Mouse (Mus musculus) myocyte (in vitro differentiated cells): ENCODE data around the gene Atf2. TPM values are rescaled to one million over a fixed set of nuclear protein-coding genes. Genes with fewer than 3 reads are reported as not detected.
"Not testable (repeated sequence)": the region's sequence is repeated elsewhere in the genome, so short reads cannot be mapped to it uniquely, and the experiment has no call there.

Experiments used
- H3K27me3 ChIP-seq: one replicate; pipeline ENCODE4 v1.6.1; 2011; ENCODE audit not compliant: control insufficient read depth, insufficient read depth, insufficient read length
- H3K36me3 ChIP-seq: one replicate; pipeline ENCODE4 v1.6.1; 2011; ENCODE audit not compliant: control insufficient read depth, insufficient read depth
- H3K4me2 ChIP-seq: one replicate; pipeline ENCODE4 v1.6.1; 2011; ENCODE audit warnings: low read depth, control low read depth
- H3K4me3 ChIP-seq: one replicate; pipeline ENCODE4 v1.5.1; 2011; ENCODE audit warnings: mild to moderate bottlenecking, control low read depth, moderate library complexity
- H3K79me2 ChIP-seq: one replicate; pipeline ENCODE4 v1.6.1; 2011; ENCODE audit not compliant: control insufficient read depth, insufficient read depth
- H3ac ChIP-seq: one replicate; pipeline ENCODE4 v1.6.1; 2011; ENCODE audit not compliant: control insufficient read depth, insufficient read length
- CEBPB ChIP-seq: IDR thresholded peaks from 2 replicates; pipeline ENCODE4 v1.6.1; 2011; ENCODE audit warnings: mild to moderate bottlenecking, moderate library complexity; ENCODE audit not compliant: poor library complexity, insufficient read depth, severe bottlenecking
- E2F4 ChIP-seq: IDR thresholded peaks from one replicate; pipeline ENCODE4 v1.6.1; 2011; ENCODE audit warnings: mild to moderate bottlenecking, control low read depth, moderate library complexity; ENCODE audit not compliant: insufficient read depth
- MAX ChIP-seq: IDR thresholded peaks from one replicate; pipeline ENCODE4 v1.6.1; 2011; ENCODE audit warnings: low read depth, mild to moderate bottlenecking, control low read depth
- MYOD1 ChIP-seq, 3 experiments: IDR thresholded peaks; one replicate each; pipeline ENCODE4 v1.6.1; 2011; ENCODE audit warnings: control low read depth in 2 of 3, low read depth in 2 of 3, mild to moderate bottlenecking in 2 of 3, moderate library complexity in 1 of 3; ENCODE audit not compliant: insufficient read length in 2 of 3, control insufficient read depth in 1 of 3
- MYOG ChIP-seq, 3 experiments: IDR thresholded peaks; one replicate each; pipeline ENCODE4 v1.6.1; 2011; ENCODE audit warnings: control low read depth in 2 of 3, low read depth in 2 of 3, mild to moderate bottlenecking in 2 of 3; ENCODE audit not compliant: insufficient read length in 2 of 3, control insufficient read depth in 1 of 3, insufficient read depth in 1 of 3
- POLR2A ChIP-seq: IDR thresholded peaks from one replicate; pipeline ENCODE4 v1.6.1; 2011; ENCODE audit warnings: low read depth, mild to moderate bottlenecking, control low read depth, moderate library complexity; ENCODE audit not compliant: insufficient read length
- POLR2AphosphoS2 ChIP-seq: IDR thresholded peaks from one replicate; pipeline ENCODE4 v1.6.1; 2011; ENCODE audit warnings: low read depth, control low read depth; ENCODE audit not compliant: insufficient read length
- REST ChIP-seq: IDR thresholded peaks from one replicate; pipeline ENCODE4 v1.6.1; 2011; ENCODE audit warnings: mild to moderate bottlenecking, control low read depth, moderate library complexity; ENCODE audit not compliant: insufficient read depth, insufficient read length
- SRF ChIP-seq: IDR thresholded peaks from one replicate; pipeline ENCODE4 v1.6.1; 2011; ENCODE audit warnings: low read depth; ENCODE audit not compliant: control insufficient read depth, insufficient read length
- TCF12 ChIP-seq: IDR thresholded peaks from one replicate; pipeline ENCODE4 v1.6.1; 2011; ENCODE audit warnings: mild to moderate bottlenecking, control low read depth; ENCODE audit not compliant: poor library complexity, insufficient read depth, severe bottlenecking
- TCF3 ChIP-seq: IDR thresholded peaks from one replicate; pipeline ENCODE4 v1.6.1; 2011; ENCODE audit warnings: low read depth, control low read depth; ENCODE audit not compliant: insufficient read length
- USF1 ChIP-seq: IDR thresholded peaks from one replicate; pipeline ENCODE4 v1.6.1; 2011; ENCODE audit warnings: low read depth, mild to moderate bottlenecking, control low read depth, moderate library complexity
- polyA plus RNA-seq: library from polyadenylated mRNA; unstranded; fragments of >200 nt; fragmentation: generic; extraction: Trizol; gene quantifications from one replicate; pipeline ENCODE4 v1.2.1, GENCODE M21; 2012; ENCODE audit warnings: missing spikeins

The Atf2 gene
- polyA plus RNA-seq, 1 experiment: 8.6 TPM

DNA sequence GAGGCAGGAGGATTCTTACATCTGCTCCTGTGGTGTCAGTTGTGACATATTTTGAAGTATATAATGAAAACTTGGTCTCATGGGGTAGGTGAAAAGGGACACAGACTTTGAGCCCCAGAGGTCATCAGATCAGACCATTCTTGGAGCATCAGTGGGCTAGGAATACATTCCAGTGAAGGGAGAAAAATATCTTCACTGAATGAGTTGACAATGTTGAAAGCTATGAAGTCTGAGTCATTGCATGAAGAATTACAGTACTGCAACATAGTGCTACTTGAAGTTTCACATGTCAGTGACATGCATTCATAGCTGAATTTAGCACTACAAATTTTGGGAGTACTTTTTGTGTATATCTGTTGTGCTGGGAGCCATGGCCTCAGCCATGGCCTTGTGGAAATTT, 8.7 kb upstream of the Atf2 start:
- H3K27me3 ChIP-seq: no peaks in the 10 kb centered on the region
- H3K36me3 ChIP-seq: no peaks in the 10 kb centered on the region
- no peak overlapping the region for H3K4me3 ChIP-seq
- TF ChIP-seq MAX (no peak), USF1 (no peak), SRF (no peak), POLR2A (no peak), REST (no peak), MYOG (IDR thresholded peaks at IDR 0.05; ENCODE audit: control insufficient read depth in 1 of 3, insufficient read depth in 1 of 3, insufficient read length in 2 of 3, low read depth in 2 of 3) (no peak), TCF3 (no peak), CEBPB (no peak), MYOD1 (IDR thresholded peaks at IDR 0.05; ENCODE audit: control insufficient read depth in 1 of 3, insufficient read length in 2 of 3, low read depth in 2 of 3) (no peak), TCF12 (no peak), POLR2AphosphoS2 (no peak), E2F4 (no peak)
- H3K79me2 ChIP-seq: no peaks in the 10 kb centered on the region
- H3K4me2 ChIP-seq: no peak overlapping the region
- H3ac ChIP-seq: no peak overlapping the region

- H3K27me3 ChIP-seq: no peaks in the 10 kb centered on the region
- no peaks in the 10 kb centered on the region for H3K36me3 ChIP-seq
- TF ChIP-seq USF1 (no peak), POLR2A (no peak), SRF (no peak), E2F4 (no peak), REST (no peak), TCF12 (no peak), MAX (no peak), MYOD1 (IDR thresholded peaks at IDR 0.05; ENCODE audit: control insufficient read depth in 1 of 3, insufficient read length in 2 of 3, low read depth in 2 of 3) (no peak), CEBPB (no peak), TCF3 (no peak), MYOG (IDR thresholded peaks at IDR 0.05; ENCODE audit: control insufficient read depth in 1 of 3, insufficient read depth in 1 of 3, insufficient read length in 2 of 3, low read depth in 2 of 3) (no peak), POLR2AphosphoS2 (no peak)
- no peak overlapping the region for H3K4me2 ChIP-seq
- no peaks in the 10 kb centered on the region for H3K79me2 ChIP-seq
- H3ac ChIP-seq: no peak overlapping the region
- H3K4me3 ChIP-seq: no peak overlapping the region
These were observed 7.9 kb upstream of the Atf2 start for GRCm38 (mm10) chr2:73900364-73900763.

- not testable (repeated sequence) for H3K4me3 ChIP-seq, H3ac ChIP-seq, H3K4me2 ChIP-seq, H3K79me2 ChIP-seq, H3K36me3 ChIP-seq, H3K27me3 ChIP-seq
These were observed 4.5 kb upstream of the Atf2 start for GRCm38 (mm10) chr2:73896919-73897318.

DNA sequence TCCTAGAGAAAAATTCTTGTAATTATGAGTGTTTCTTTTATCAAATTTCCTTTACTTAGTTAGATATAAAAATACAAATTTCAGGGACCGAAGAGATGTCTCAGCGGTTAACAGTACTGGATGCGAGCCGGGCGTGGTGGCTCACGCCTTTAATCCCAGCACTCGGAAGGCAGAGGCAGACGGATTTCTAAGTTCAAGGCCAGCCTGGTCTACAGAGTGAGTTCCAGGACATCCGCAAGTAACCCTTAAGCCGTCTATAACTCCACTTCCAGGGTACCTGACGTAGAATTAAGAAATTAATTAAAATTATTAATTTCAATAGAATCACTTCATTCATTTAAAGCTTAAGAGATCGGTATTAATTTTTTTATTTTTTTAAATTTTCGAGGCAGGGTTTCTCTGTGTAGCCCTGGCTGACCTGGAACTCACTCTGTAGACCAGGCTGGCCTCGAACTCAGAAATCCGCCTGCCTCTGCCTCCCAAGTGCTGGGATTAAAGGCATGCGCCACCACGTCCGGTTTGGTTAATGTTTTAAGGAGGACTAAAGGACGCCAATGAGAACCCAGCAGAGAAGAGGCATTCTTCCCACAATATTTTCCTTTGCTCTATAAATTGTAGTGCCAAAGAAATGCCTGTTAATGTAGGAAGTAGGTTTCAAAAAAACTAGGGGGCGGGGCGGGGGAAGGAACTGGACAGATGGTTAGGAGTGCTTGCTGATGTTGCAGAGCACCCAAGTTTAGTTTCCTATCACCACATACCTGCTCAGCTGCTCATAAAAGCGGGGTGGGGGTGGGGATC, 1.2 kb upstream of the Atf2 start:
- H3K4me2 ChIP-seq: peak overlapping the region; percentile 87
- peaks cover 36% of the 10 kb centered on the region for H3K79me2 ChIP-seq
- no peaks in the 10 kb centered on the region for H3K27me3 ChIP-seq
- TF ChIP-seq TCF3 (no peak), E2F4 (no peak)
- H3K4me3 ChIP-seq: peak overlapping the region; percentile 91
- H3K36me3 ChIP-seq: no peaks in the 10 kb centered on the region
- H3ac ChIP-seq: peak overlapping the region; percentile 97

- Histone ChIP-seq H3K4me3 (peak overlapping the region; percentile 91), H3ac (peak overlapping the region; percentile 97), H3K36me3 (no peaks in the 10 kb centered on the region), H3K79me2 (peaks cover 54% of the 10 kb centered on the region), H3K4me2 (peak overlapping the region; percentile 98), H3K27me3 (no peaks in the 10 kb centered on the region)
- TF ChIP-seq SRF (no peak), MYOD1 (IDR thresholded peaks at IDR 0.05; ENCODE audit: control insufficient read depth in 1 of 3, insufficient read length in 2 of 3, low read depth in 2 of 3) (no peak), USF1 (no peak), REST (no peak), MYOG (IDR thresholded peaks at IDR 0.05; ENCODE audit: control insufficient read depth in 1 of 3, insufficient read depth in 1 of 3, insufficient read length in 2 of 3, low read depth in 2 of 3) (peak in 1 of 3 experiments; percentile 7), POLR2AphosphoS2 (no peak)
These were observed 557 bp downstream of the Atf2 start for GRCm38 (mm10) chr2:73891701-73892463.
